Mouse (Mus musculus) MEL (cell line): Measurements from ENCODE around the gene Olfr523.
A peak's percentile ranks its signal among the peaks of the same experiment; 100 is the strongest.

Experiments used
- CTCF ChIP-seq, 3 experiments: IDR thresholded peaks in 2 of 3; conservative IDR thresholded peaks in 1 of 3; 2 replicates each; pipeline ENCODE4 v1.5.1; 2011 to 2012; ENCODE audit warnings: low read length in 3 of 3, low read depth in 2 of 3, mild to moderate bottlenecking in 2 of 3, improper control_type of control experiment in 1 of 3, inconsistent platforms in 1 of 3, mixed read lengths in 1 of 3, moderate library complexity in 1 of 3; ENCODE audit not compliant: control insufficient read depth in 1 of 3, insufficient read depth in 1 of 3, poor library complexity in 1 of 3, severe bottlenecking in 1 of 3
- HCFC1 ChIP-seq: IDR thresholded peaks from 2 replicates; pipeline ENCODE4 v1.6.1; 2012; ENCODE audit warnings: low read depth, mild to moderate bottlenecking, inconsistent platforms, low read length, improper control_type of control experiment, moderate library complexity
- MAX ChIP-seq: IDR thresholded peaks from 2 replicates; pipeline ENCODE4 v1.6.1; 2011; ENCODE audit warnings: low read length, improper control_type of control experiment
- POLR2A ChIP-seq, 2 experiments: IDR thresholded peaks; 2 replicates each; pipeline ENCODE4 v1.6.1; 2011 to 2012; ENCODE audit warnings: low read length in 2 of 2, mild to moderate bottlenecking in 2 of 2, control low read depth in 1 of 2, improper control_type of control experiment in 1 of 2, low read depth in 1 of 2, moderate library complexity in 1 of 2; ENCODE audit not compliant: control insufficient read depth in 1 of 2, insufficient read depth in 1 of 2, poor library complexity in 1 of 2
- TAL1 ChIP-seq: IDR thresholded peaks from 2 replicates; pipeline ENCODE4 v1.6.1; 2012; ENCODE audit warnings: mild to moderate bottlenecking, inconsistent platforms, low read length, moderate library complexity, mixed read lengths
- ZKSCAN1 ChIP-seq: IDR thresholded peaks from 2 replicates; pipeline ENCODE4 v1.6.1; 2012; ENCODE audit warnings: low read depth, mild to moderate bottlenecking, inconsistent platforms, low read length, improper control_type of control experiment, moderate library complexity

GRCm38 (mm10) chr7:140186646-140187620 is 13.9 kb downstream of the Olfr523 start:
- TF ChIP-seq HCFC1 (no peak), CTCF (IDR thresholded peaks at IDR 0.05 in 2 of 3, conservative IDR thresholded peaks at IDR 0.05 in 1 of 3; ENCODE audit: control insufficient read depth in 1 of 3, insufficient read depth in 1 of 3, low read depth in 2 of 3, low read length in 3 of 3, poor library complexity in 1 of 3, severe bottlenecking in 1 of 3) (peak in 2 of 3 experiments; percentile 52 to 58; a peak in 4 of 6 replicates), ZKSCAN1 (no peak), TAL1 (no peak), MAX (no peak), POLR2A (IDR thresholded peaks at IDR 0.05; ENCODE audit: control insufficient read depth in 1 of 2, insufficient read depth in 1 of 2, low read depth in 1 of 2, low read length in 2 of 2, poor library complexity in 1 of 2) (no peak)
